Comparison of ENCODE assay signal across 8 mouse cellular contexts in genomic region chr19:6951381-6951968, GRCm38 (mm10). TPM values are rescaled to one million over a fixed set of nuclear protein-coding genes. Genes with fewer than 3 reads are reported as not detected.
DNase-seq lines count a peak whose midpoint lies in the region; ATAC-seq and TF ChIP-seq lines count a peak whose summit lies in the region.

No protein-coding gene starts in this region.

- H3K4me3 ChIP-seq in heart, embryonic 11.5 days (ENCODE audit: low read depth, low read length) = peak overlapping the region; percentile 70
- H3K4me3 ChIP-seq in kidney, postnatal 0 days (replicated peaks; ENCODE audit: low read depth, low read length) = peak overlapping the region; percentile 58
- peak overlapping the region; percentile 64 for H3K4me3 ChIP-seq in liver, embryonic 11.5 days (ENCODE audit: low read depth, low read length)
- H3K4me3 ChIP-seq in stomach, embryonic 14.5 days (ENCODE audit: low read depth, low read length) = peak overlapping the region; percentile 57

- DNase-seq in B cell, adult 2 months = peak; percentile 64 to 68
- DNase-seq in brain, adult 2 months (ENCODE audit: low read depth, low spot score) = peak; percentile 98
- peak; percentile 98 for DNase-seq in kidney, postnatal 0 days (ENCODE audit: low spot score)
- DNase-seq in liver, embryonic 11.5 days (ENCODE audit: low spot score) = peak; percentile 87
- DNase-seq in naive thymus-derived CD4-positive, alpha-beta T cell, adult 2 months (ENCODE audit: low read depth) = peak; percentile 75

- peak overlapping the region; percentile 83 for H3K9ac ChIP-seq in heart, embryonic 11.5 days (ENCODE audit: low read depth, low read length)
- H3K9ac ChIP-seq in kidney, postnatal 0 days (ENCODE audit: low read depth, low read length) = peak overlapping the region; percentile 67
- peak overlapping the region; percentile 89 for H3K9ac ChIP-seq in liver, embryonic 11.5 days (ENCODE audit: low read depth, low read length)
- peak overlapping the region; percentile 61 for H3K9ac ChIP-seq in stomach, embryonic 14.5 days (replicated peaks; ENCODE audit: low read depth, low read length)

- H3K27me3 ChIP-seq in heart, embryonic 11.5 days (ENCODE audit: control insufficient read depth, insufficient read depth, low read length) = no peaks in the 10 kb centered on the region
- no peaks in the 10 kb centered on the region for H3K27me3 ChIP-seq in kidney, postnatal 0 days (ENCODE audit: insufficient read depth, low read length)
- H3K27me3 ChIP-seq in liver, embryonic 11.5 days (replicated peaks; ENCODE audit: control insufficient read depth, insufficient read depth, low read length) = no peaks in the 10 kb centered on the region
- H3K27me3 ChIP-seq in stomach, embryonic 14.5 days (ENCODE audit: control insufficient read depth, insufficient read depth, low read length) = no peaks in the 10 kb centered on the region

- H3K36me3 ChIP-seq in heart, embryonic 11.5 days (ENCODE audit: control insufficient read depth, insufficient read depth, low read length) = peaks cover 7% of the 10 kb centered on the region
- peaks cover 26% of the 10 kb centered on the region; the same call in 1 of the 2 replicates for H3K36me3 ChIP-seq in kidney, postnatal 0 days (ENCODE audit: insufficient read depth, low read length)
- H3K36me3 ChIP-seq in liver, embryonic 11.5 days (ENCODE audit: control insufficient read depth, insufficient read depth, low read length) = peaks cover 10% of the 10 kb centered on the region; the same call in 1 of the 2 replicates
- H3K36me3 ChIP-seq in stomach, embryonic 14.5 days (ENCODE audit: control insufficient read depth, insufficient read depth, low read length) = peaks cover 29% of the 10 kb centered on the region

- peak; percentile 78 for ATAC-seq in erythroblast, adult 5-6 weeks (replicated peaks; ENCODE audit: low FRiP score, poor library complexity, severe bottlenecking)
- peak; percentile 70 for ATAC-seq in heart, embryonic 11.5 days (replicated peaks; ENCODE audit: insufficient number of reproducible peaks, low FRiP score, low TSS enrichment)
- peak; percentile 71 for ATAC-seq in kidney, postnatal 0 days (replicated peaks; ENCODE audit: low FRiP score, low read depth)
- ATAC-seq in liver, embryonic 11.5 days (replicated peaks; ENCODE audit: low FRiP score) = peak; percentile 73
- peak; percentile 72 for ATAC-seq in stomach, embryonic 14.5 days (ENCODE audit: insufficient number of reproducible peaks, insufficient read depth, low FRiP score, low read depth)

- WGBS in heart, embryonic 11.5 days (ENCODE audit: insufficient replicate concordance) = 0% methylated on average over 35 of the region's 35 CpGs
- under 1% methylated on average over 35 of the region's 35 CpGs for WGBS in kidney, postnatal 0 days
- 0% methylated on average over 35 of the region's 35 CpGs for WGBS in liver, embryonic 11.5 days
- 0% methylated on average over 35 of the region's 35 CpGs for WGBS in stomach, embryonic 14.5 days

- TF ChIP-seq CTCF in kidney, postnatal 0 days (IDR thresholded peaks at IDR 0.05; ENCODE audit: low read depth) = 0 out of 2 replicates have a peak, but pooled peaks have one; percentile 0

- peak overlapping the region; percentile 96 for H3K27ac ChIP-seq in heart, embryonic 11.5 days (ENCODE audit: low read depth, low read length)
- H3K27ac ChIP-seq in kidney, postnatal 0 days = peak overlapping the region; percentile 96
- peak overlapping the region; percentile 98 for H3K27ac ChIP-seq in liver, embryonic 11.5 days (ENCODE audit: low read depth, low read length)
- H3K27ac ChIP-seq in stomach, embryonic 14.5 days (ENCODE audit: low read length) = peak overlapping the region; percentile 97

- H3K4me1 ChIP-seq in heart, embryonic 11.5 days (ENCODE audit: control insufficient read depth, insufficient read depth, low read length) = peaks cover 32% of the 10 kb centered on the region
- peaks cover 8% of the 10 kb centered on the region; the same call in 1 of the 2 replicates for H3K4me1 ChIP-seq in kidney, postnatal 0 days (replicated peaks; ENCODE audit: insufficient read depth, low read length)
- peaks cover 27% of the 10 kb centered on the region for H3K4me1 ChIP-seq in liver, embryonic 11.5 days (replicated peaks; ENCODE audit: control insufficient read depth, insufficient read depth, low read length)
- peaks cover 20% of the 10 kb centered on the region for H3K4me1 ChIP-seq in stomach, embryonic 14.5 days (ENCODE audit: control insufficient read depth, insufficient read depth, low read length)

- no peaks in the 10 kb centered on the region for H3K9me3 ChIP-seq in heart, embryonic 11.5 days (replicated peaks; ENCODE audit: control insufficient read depth, low read length)
- H3K9me3 ChIP-seq in kidney, postnatal 0 days (replicated peaks; ENCODE audit: low read length) = no peaks in the 10 kb centered on the region
- H3K9me3 ChIP-seq in liver, embryonic 11.5 days (ENCODE audit: control insufficient read depth, low read length) = no peaks in the 10 kb centered on the region
- no peaks in the 10 kb centered on the region for H3K9me3 ChIP-seq in stomach, embryonic 14.5 days (ENCODE audit: control insufficient read depth, low read depth, low read length)

- H3K4me2 ChIP-seq in heart, embryonic 11.5 days = peak overlapping the region; percentile 94
- H3K4me2 ChIP-seq in kidney, postnatal 0 days (ENCODE audit: low read length) = peak overlapping the region; percentile 67
- H3K4me2 ChIP-seq in liver, embryonic 11.5 days = peak overlapping the region; percentile 98
- peak overlapping the region; percentile 93 for H3K4me2 ChIP-seq in stomach, embryonic 14.5 days (replicated peaks; ENCODE audit: low read depth, low read length)

RNA-seq across cellular contexts. Expression of gene Gpr137, which starts 9.2 kb away (rescaled TPM):
- 3.3 and 5.8 TPM in 2 replicates for total RNA-seq in erythroblast, adult 5-6 weeks (2015; ENCODE audit: low replicate concordance)
- total RNA-seq in erythroblast, adult 5-6 weeks (2017; ENCODE audit: low replicate concordance) = 4.2 and 7.2 TPM in 2 replicates
- 22.4 and 23.7 TPM in 2 replicates for polyA plus RNA-seq in heart, embryonic 11.5 days (2014; fragmentation: Nextera tagmentation; extraction: Ambion mirVana)
- polyA plus RNA-seq in kidney, postnatal 0 days (2015; fragmentation: Nextera tagmentation; extraction: Ambion mirVana) = 32.6 and 33.1 TPM in 2 replicates
- 18.2 and 18.9 TPM in 2 replicates for polyA plus RNA-seq in liver, embryonic 11.5 days (2014; fragmentation: Nextera tagmentation; extraction: Ambion mirVana)
- polyA plus RNA-seq in stomach, embryonic 14.5 days (2014; fragmentation: Nextera tagmentation; extraction: Ambion mirVana) = 21.8 and 24.8 TPM in 2 replicates

RNA-seq across cellular contexts. Expression of gene Bad, which starts 9.8 kb away (rescaled TPM):
- total RNA-seq in erythroblast, adult 5-6 weeks (2015; ENCODE audit: low replicate concordance) = 2.1 and 4.8 TPM in 2 replicates
- total RNA-seq in erythroblast, adult 5-6 weeks (2017; ENCODE audit: low replicate concordance) = 5.0 and 9.5 TPM in 2 replicates
- 54.9 and 55.7 TPM in 2 replicates for polyA plus RNA-seq in heart, embryonic 11.5 days (2014; fragmentation: Nextera tagmentation; extraction: Ambion mirVana)
- polyA plus RNA-seq in kidney, postnatal 0 days (2015; fragmentation: Nextera tagmentation; extraction: Ambion mirVana) = 75.8 and 76.5 TPM in 2 replicates
- 51.9 and 54.7 TPM in 2 replicates for polyA plus RNA-seq in liver, embryonic 11.5 days (2014; fragmentation: Nextera tagmentation; extraction: Ambion mirVana)
- 69.1 and 70.8 TPM in 2 replicates for polyA plus RNA-seq in stomach, embryonic 14.5 days (2014; fragmentation: Nextera tagmentation; extraction: Ambion mirVana)

RNA-seq across cellular contexts. Expression of gene Kcnk4, which starts 17.2 kb away (rescaled TPM):
- not detected in 2 replicates for total RNA-seq in erythroblast, adult 5-6 weeks (2015; ENCODE audit: low replicate concordance)
- total RNA-seq in erythroblast, adult 5-6 weeks (2017; ENCODE audit: low replicate concordance) = not detected in 2 replicates
- 0.17 and 0.46 TPM in 2 replicates for polyA plus RNA-seq in heart, embryonic 11.5 days (2014; fragmentation: Nextera tagmentation; extraction: Ambion mirVana)
- 0.46 and 0.69 TPM in 2 replicates for polyA plus RNA-seq in kidney, postnatal 0 days (2015; fragmentation: Nextera tagmentation; extraction: Ambion mirVana)
- polyA plus RNA-seq in liver, embryonic 11.5 days (2014; fragmentation: Nextera tagmentation; extraction: Ambion mirVana) = 0.18 and 0.38 TPM in 2 replicates
- polyA plus RNA-seq in stomach, embryonic 14.5 days (2014; fragmentation: Nextera tagmentation; extraction: Ambion mirVana) = 0.35 and 0.95 TPM in 2 replicates

RNA-seq across cellular contexts. Expression of gene Ppp1r14b, which starts 23.3 kb away (rescaled TPM):
- 30.9 and 57.8 TPM in 2 replicates for total RNA-seq in erythroblast, adult 5-6 weeks (2015; ENCODE audit: low replicate concordance)
- total RNA-seq in erythroblast, adult 5-6 weeks (2017; ENCODE audit: low replicate concordance) = 17.8 and 41.6 TPM in 2 replicates
- polyA plus RNA-seq in heart, embryonic 11.5 days (2014; fragmentation: Nextera tagmentation; extraction: Ambion mirVana) = 162 and 177 TPM in 2 replicates
- 144 and 174 TPM in 2 replicates for polyA plus RNA-seq in kidney, postnatal 0 days (2015; fragmentation: Nextera tagmentation; extraction: Ambion mirVana)
- 189 and 221 TPM in 2 replicates for polyA plus RNA-seq in liver, embryonic 11.5 days (2014; fragmentation: Nextera tagmentation; extraction: Ambion mirVana)
- 99.5 and 103 TPM in 2 replicates for polyA plus RNA-seq in stomach, embryonic 14.5 days (2014; fragmentation: Nextera tagmentation; extraction: Ambion mirVana)

RNA-seq across cellular contexts. Expression of gene Plcb3, which starts 24.8 kb away (rescaled TPM):
- total RNA-seq in erythroblast, adult 5-6 weeks (2015; ENCODE audit: low replicate concordance) = 0.19 and 0.42 TPM in 2 replicates
- total RNA-seq in erythroblast, adult 5-6 weeks (2017; ENCODE audit: low replicate concordance) = 2.5 and 6.8 TPM in 2 replicates
- polyA plus RNA-seq in heart, embryonic 11.5 days (2014; fragmentation: Nextera tagmentation; extraction: Ambion mirVana) = 17.2 and 20.1 TPM in 2 replicates
- polyA plus RNA-seq in kidney, postnatal 0 days (2015; fragmentation: Nextera tagmentation; extraction: Ambion mirVana) = 24.6 and 28.5 TPM in 2 replicates
- 20.6 and 23.4 TPM in 2 replicates for polyA plus RNA-seq in liver, embryonic 11.5 days (2014; fragmentation: Nextera tagmentation; extraction: Ambion mirVana)
- polyA plus RNA-seq in stomach, embryonic 14.5 days (2014; fragmentation: Nextera tagmentation; extraction: Ambion mirVana) = 50.6 and 56.1 TPM in 2 replicates

Comparison
In these comparisons a context has a peak if more than half of its experiments do, and no peak if none do; other contexts are left out.
1. Peak in every context shown above with its lines: DNase-seq, ATAC-seq, H3K4me3 ChIP-seq and H3K27ac ChIP-seq.